Mouse (Mus musculus) gastrocnemius, adult 2 months (tissue): ENCODE results near the gene Gng8. TPM values are rescaled to one million over a fixed set of nuclear protein-coding genes. Genes with fewer than 3 reads are reported as not detected.

Experiments used
- DNase-seq: peaks from one replicate; pipeline ENCODE4 v3.0.0; 2022
- H3K27ac ChIP-seq: fragments of 200-600 bp; 2 replicates; pipeline ENCODE4 v1.8.1; 2022; ENCODE audit warnings: mild to moderate bottlenecking
- H3K4me3 ChIP-seq: fragments of 200-600 bp; 2 replicates; pipeline ENCODE4 v1.8.1; 2022; ENCODE audit warnings: mild to moderate bottlenecking, moderate library complexity
- CTCF ChIP-seq: fragments of 200-600 bp; IDR thresholded peaks from 2 replicates; pipeline ENCODE4 v1.8.1; 2022; ENCODE audit warnings: antibody characterized with exemption, mild to moderate bottlenecking, moderate library complexity
- intact Hi-C: fragments of 180-260 bp; cut with DNase I; formaldehyde crosslinking; loops from one replicate; pipeline ENCODE4 v1.15.1; 2025
- total RNA-seq, 2 experiments: library from RNA; stranded (reverse); gene quantifications; 2 replicates each; pipeline ENCODE4 v1.2.3; 2021

The Gng8 gene
- total RNA-seq, 2 experiments from 2014 or later = not detected

GRCm38 (mm10) chr7:16913806-16914452, 22.3 kb downstream of the Gng8 start:
- peak overlapping the region; percentile 57; the same call in 1 of the 2 replicates for H3K27ac ChIP-seq
- peak; percentile 81 for DNase-seq
- H3K4me3 ChIP-seq = no peak overlapping the region
- intact Hi-C loops = loop anchor here (1.0 to 2.0 kb wide), 2 partner anchors 19 to 39 kb away; partner anchors contain the start of gene Dact3
- TF ChIP-seq CTCF = peak; percentile 98; the same call in 1 of the 2 replicates

GRCm38 (mm10) chr7:16914453-16915343, 23.1 kb downstream of the Gng8 start:
- Histone ChIP-seq H3K27ac (peak overlapping the region; percentile 57; the same call in 1 of the 2 replicates), H3K4me3 (no peak overlapping the region)
- DNase-seq = peak; percentile 24
- no peak for TF ChIP-seq CTCF
- intact Hi-C loops = loop anchor here (2.0 kb wide), 1 partner anchor 40 kb away; the partner anchor contains the start of gene Dact3

- H3K4me3 ChIP-seq = no peak overlapping the region
- intact Hi-C loops = loop anchor here (2.0 kb wide), 1 partner anchor 41 kb away; the partner anchor contains the start of gene Dact3
- no peak overlapping the region for H3K27ac ChIP-seq
- TF ChIP-seq CTCF = no peak
- DNase-seq = peak; percentile 22
Observed at GRCm38 (mm10) chr7:16915461-16916340, 24.1 kb downstream of the Gng8 start.

GRCm38 (mm10) chr7:16916342-16917265, 25.0 kb downstream of the Gng8 start:
- TF ChIP-seq CTCF = no peak
- no peak overlapping the region for H3K4me3 ChIP-seq
- intact Hi-C loops = no loop called here
- peak overlapping the region; percentile 12; the same call in 1 of the 2 replicates for H3K27ac ChIP-seq
- DNase-seq = peak; percentile 55

GRCm38 (mm10) chr7:16917447-16917846, 25.9 kb downstream of the Gng8 start:
- peak; percentile 32 for DNase-seq
- no peak for TF ChIP-seq CTCF

GRCm38 (mm10) chr7:16918014-16918413, 26.4 kb downstream of the Gng8 start:
- intact Hi-C loops = no loop called here
- TF ChIP-seq CTCF = no peak
- Histone ChIP-seq H3K27ac (peak overlapping the region; percentile 54), H3K4me3 (no peak overlapping the region)
- peak; percentile 40 for DNase-seq

More at GRCm38 (mm10) chr7:16917447-16917846, 25.9 kb downstream of the Gng8 start:
- Histone ChIP-seq H3K27ac (peak overlapping the region; percentile 54), H3K4me3 (no peak overlapping the region)
- intact Hi-C loops = no loop called here

GRCm38 (mm10) chr7:16918670-16919069, 27.1 kb downstream of the Gng8 start:
- H3K4me3 ChIP-seq = no peak overlapping the region
- H3K27ac ChIP-seq = peak overlapping the region; percentile 54

GRCm38 (mm10) chr7:16919395-16920149, 28.0 kb downstream of the Gng8 start:
- Histone ChIP-seq H3K4me3 (peak overlapping the region; percentile 20), H3K27ac (peak overlapping the region; percentile 75)
- DNase-seq = peak; percentile 52
- intact Hi-C loops = no loop called here
- TF ChIP-seq CTCF = no peak

More at GRCm38 (mm10) chr7:16918670-16919069, 27.1 kb downstream of the Gng8 start:
- no peak for DNase-seq
- intact Hi-C loops = no loop called here
- TF ChIP-seq CTCF = no peak

- intact Hi-C loops = no loop called here
- peak overlapping the region; percentile 20 for H3K4me3 ChIP-seq
- DNase-seq = peak; percentile 33
- peak overlapping the region; percentile 75 for H3K27ac ChIP-seq
- TF ChIP-seq CTCF = no peak
Observed at GRCm38 (mm10) chr7:16920150-16920579, 28.6 kb downstream of the Gng8 start.
